Mouse (Mus musculus): ENCODE data around the gene Pex14.

DNA sequence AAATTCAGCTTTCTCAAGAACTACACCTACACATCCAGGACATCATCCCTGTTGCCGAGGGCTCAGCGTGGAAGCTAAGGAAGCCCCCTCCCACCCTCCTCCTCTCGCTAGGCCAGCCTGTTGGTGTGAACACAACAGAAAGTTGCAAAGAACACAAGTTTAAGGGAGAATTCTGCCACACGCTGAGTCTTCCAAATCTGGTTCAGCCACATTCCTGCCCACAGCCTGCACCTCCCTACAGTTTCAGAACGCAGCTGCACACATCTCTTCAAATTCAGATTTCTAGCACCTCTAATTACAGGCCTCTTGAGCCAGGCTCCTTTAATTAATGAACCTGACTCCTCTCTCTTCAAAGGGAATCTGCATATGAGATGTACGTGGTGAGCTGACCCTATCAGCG, 41.4 kb downstream of the Pex14 start:
- TF ChIP-seq CTCF (IDR thresholded peaks at IDR 0.05; ENCODE audit: control insufficient read depth, insufficient read depth, low read length) (no peak), POLR2A (IDR thresholded peaks at IDR 0.05; ENCODE audit: borderline replicate concordance, control insufficient read depth, low read depth, low read length) (no peak)

All from bone marrow, adult 2 months (tissue).